Mouse (Mus musculus) stomach, postnatal 0 days (tissue): ENCODE results near the gene Adamts17.

Experiments
- CTCF ChIP-seq: IDR thresholded peaks from 2 replicates; pipeline ENCODE4 v1.5.1; 2016; ENCODE audit warnings: antibody characterized with exemption, low read depth, mild to moderate bottlenecking, moderate library complexity
- EP300 ChIP-seq: optimal IDR thresholded peaks from 2 replicates; pipeline ENCODE3; 2016; ENCODE audit warnings: antibody characterized with exemption

DNA sequence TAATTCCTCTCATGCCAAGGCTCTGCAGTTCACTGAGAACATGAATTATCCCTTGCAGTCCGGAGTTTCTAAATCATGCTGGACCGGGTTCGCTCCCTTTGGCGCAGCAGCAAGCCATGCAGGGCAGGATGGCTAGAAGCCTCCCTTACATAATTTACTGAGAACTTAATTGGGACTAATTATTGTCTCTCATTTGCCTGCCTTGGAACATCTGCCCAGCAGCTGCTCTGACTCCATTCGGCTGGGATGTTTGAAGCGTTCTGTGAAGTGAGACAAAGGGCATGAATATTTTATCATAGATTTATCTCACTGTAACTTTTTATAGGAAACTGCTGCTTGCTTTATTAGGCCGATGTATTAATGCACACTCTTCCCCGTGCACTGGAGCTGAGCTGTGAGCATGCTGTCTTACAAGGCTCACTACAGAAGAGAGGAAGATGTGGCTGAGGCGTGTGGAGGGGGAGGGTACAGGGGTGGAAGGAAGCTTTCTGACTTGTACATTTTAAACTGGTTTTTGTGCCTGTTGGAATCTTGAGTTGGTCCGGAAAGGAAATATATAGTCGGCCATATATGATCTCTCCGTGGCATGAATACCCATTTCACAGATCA, 271.1 kb downstream of the Adamts17 start:
- TF ChIP-seq CTCF (no peak), EP300 (no peak)
